Mouse (Mus musculus) kidney, adult 2 months (tissue): ENCODE results near the gene Plscr1. TPM values are rescaled to one million over a fixed set of nuclear protein-coding genes. Genes with fewer than 3 reads are reported as not detected.

ENCODE experiments used
- DNase-seq: peaks from one replicate; pipeline ENCODE4 v3.0.0; 2021
- H3K27ac ChIP-seq: fragments of 200-500 bp; 2 replicates; pipeline ENCODE4 v1.5.1; 2012; ENCODE audit warnings: low read depth, low read length, control low read depth, inconsistent platforms; ENCODE audit not compliant: insufficient read depth
- H3K27me3 ChIP-seq: fragments of 200-500 bp; replicated peaks from 2 replicates; pipeline ENCODE4 v1.6.1; 2012; ENCODE audit warnings: mild to moderate bottlenecking, moderate library complexity, low read length, inconsistent platforms; ENCODE audit not compliant: control insufficient read depth, insufficient read depth
- H3K36me3 ChIP-seq: fragments of 200-500 bp; 2 replicates; pipeline ENCODE4 v1.6.1; 2012; ENCODE audit warnings: mild to moderate bottlenecking, moderate library complexity, low read length, inconsistent platforms; ENCODE audit not compliant: control insufficient read depth, insufficient read depth
- H3K4me1 ChIP-seq: fragments of 200-500 bp; 2 replicates; pipeline ENCODE4 v1.6.1; 2011; ENCODE audit warnings: low read length; ENCODE audit not compliant: control insufficient read depth, insufficient read depth
- H3K4me3 ChIP-seq: fragments of 200-500 bp; 2 replicates; pipeline ENCODE4 v1.5.1; 2011; ENCODE audit warnings: mild to moderate bottlenecking, low read depth, low read length, control low read depth; ENCODE audit not compliant: insufficient read depth
- CTCF ChIP-seq: fragments of 200-500 bp; conservative IDR thresholded peaks from 2 replicates; pipeline ENCODE4 v1.5.1; 2011; ENCODE audit warnings: low read depth, mild to moderate bottlenecking, control low read depth, low read length, moderate library complexity, mixed read lengths; ENCODE audit not compliant: insufficient read depth, insufficient read length
- POLR2A ChIP-seq: fragments of 200-500 bp; IDR thresholded peaks from one replicate; pipeline ENCODE4 v1.6.1; 2011; ENCODE audit warnings: low read depth, low read length, control low read depth
- WGBS: fragments of 180-500 bp; shearing (Covaris S2); methylation state at CpG from one replicate; pipeline ENCODE4 v1.1.7; 2018; 5-methylcytosine and 5-hydroxymethylcytosine counted together
- polyA plus RNA-seq: library from polyadenylated mRNA; depleted of rRNA; stranded (reverse); fragments of >200 nt; gene quantifications from 2 replicates; pipeline ENCODE4 v1.2.3, GENCODE M21; 2012

Gene Plscr1
- polyA plus RNA-seq, 1 experiment, result 21.7 TPM

- WGBS, result 34% methylated on average over 2 of the region's 2 CpGs
- peaks cover 7% of the 10 kb centered on the region; the same call in 1 of the 2 replicates for H3K4me1 ChIP-seq
- H3K4me3 ChIP-seq, result no peak overlapping the region
- peaks cover 25% of the 10 kb centered on the region for H3K36me3 ChIP-seq
- no peak for TF ChIP-seq CTCF
- no peak for TF ChIP-seq POLR2A
- H3K27me3 ChIP-seq, result no peaks in the 10 kb centered on the region
- H3K27ac ChIP-seq, result peak overlapping the region; percentile 63; the same call in 1 of the 2 replicates
- DNase-seq, result peak; percentile 67
Observed at GRCm38 (mm10) chr9:92292169-92292568, 42.6 kb downstream of the Plscr1 start.

- Histone ChIP-seq H3K27ac (peak overlapping the region; percentile 38; the same call in 1 of the 2 replicates), H3K36me3 (peaks cover 21% of the 10 kb centered on the region), H3K27me3 (no peaks in the 10 kb centered on the region), H3K4me1 (peaks cover 4% of the 10 kb centered on the region; the same call in 1 of the 2 replicates), H3K4me3 (no peak overlapping the region)
- DNase-seq, result no peak
- TF ChIP-seq POLR2A (no peak), CTCF (no peak)
- WGBS, result 27% methylated on average over 3 of the region's 3 CpGs
Observed at GRCm38 (mm10) chr9:92292922-92293321, 43.4 kb downstream of the Plscr1 start.

DNA sequence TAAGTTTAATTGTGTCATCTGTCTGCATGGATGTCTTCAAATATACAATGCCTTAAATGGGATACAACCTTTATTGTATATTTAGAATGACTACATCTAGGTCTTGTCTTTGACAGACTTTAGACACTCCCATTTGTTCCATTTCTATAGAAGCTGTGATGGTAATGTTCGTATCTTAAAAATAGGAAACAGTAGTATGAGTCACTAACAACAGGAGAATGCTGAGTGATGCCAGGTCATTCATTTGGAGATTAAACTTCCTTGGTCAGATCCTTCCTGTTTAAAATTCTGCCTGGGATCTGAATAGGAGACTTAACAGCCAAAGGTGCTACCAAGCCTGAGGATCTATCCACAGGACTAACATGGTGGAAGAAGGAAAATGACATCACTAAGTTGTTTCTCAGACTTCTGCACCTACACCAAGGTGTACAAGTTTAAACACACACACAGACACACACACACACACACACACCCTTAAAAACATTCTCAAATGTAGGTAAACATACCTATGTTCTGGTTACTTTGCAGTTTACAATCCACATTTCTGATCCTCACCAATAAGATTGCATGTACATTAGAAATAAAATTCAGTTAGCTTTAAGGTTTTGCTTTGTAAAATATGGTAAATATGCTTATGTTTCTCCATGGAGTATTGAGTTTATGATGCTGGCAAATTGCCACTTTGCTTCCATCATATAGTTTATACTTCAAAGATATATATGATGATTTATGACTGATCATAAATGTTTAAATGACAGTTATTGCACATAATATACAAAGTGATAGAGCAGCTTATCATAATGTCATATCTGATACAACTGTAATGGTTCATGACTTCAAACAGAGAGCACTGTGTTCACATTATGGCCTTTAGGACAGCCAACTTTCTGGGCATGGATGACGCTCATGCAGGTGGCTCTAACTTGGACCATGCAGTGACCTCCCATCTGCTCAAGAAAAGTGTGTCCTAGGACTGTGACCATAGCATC is 44.3 kb downstream of the Plscr1 start:
- H3K4me1 ChIP-seq, result peaks cover 11% of the 10 kb centered on the region; the same call in 1 of the 2 replicates
- H3K27ac ChIP-seq, result no peak overlapping the region
- no peaks in the 10 kb centered on the region for H3K27me3 ChIP-seq
- DNase-seq, result no peak
- WGBS, result 81% methylated on average over 2 of the region's 2 CpGs
- H3K4me3 ChIP-seq, result no peak overlapping the region
- H3K36me3 ChIP-seq, result peaks cover 22% of the 10 kb centered on the region
- TF ChIP-seq CTCF (no peak), POLR2A (no peak)

DNA sequence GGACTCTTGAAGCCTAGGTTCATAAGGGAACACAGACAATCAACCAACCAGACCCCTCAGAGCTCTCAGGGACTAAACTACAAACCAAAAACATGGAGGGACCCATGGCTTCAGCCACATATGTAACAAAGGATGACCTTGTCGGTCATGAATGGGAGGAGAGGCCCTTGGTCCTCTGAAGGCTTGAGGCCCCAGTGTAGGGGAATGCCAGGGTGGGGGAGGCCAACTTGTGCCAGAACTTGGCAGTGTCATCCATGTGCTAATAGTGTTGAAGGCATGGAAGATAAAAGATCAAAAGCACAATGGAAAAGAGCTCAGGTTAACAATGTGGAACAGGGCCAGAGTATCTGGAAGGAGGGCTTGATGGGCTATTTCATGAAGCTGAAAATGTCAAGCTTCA is 48.7 kb downstream of the Plscr1 start:
- H3K27ac ChIP-seq, result peak overlapping the region; percentile 88
- 49% methylated on average over 1 of the region's 1 CpGs for WGBS
- H3K4me3 ChIP-seq, result no peak overlapping the region
- H3K27me3 ChIP-seq, result no peaks in the 10 kb centered on the region
- TF ChIP-seq POLR2A (no peak), CTCF (no peak)
- H3K36me3 ChIP-seq, result peaks cover 20% of the 10 kb centered on the region
- no peak for DNase-seq
- peaks cover 10% of the 10 kb centered on the region; the same call in 1 of the 2 replicates for H3K4me1 ChIP-seq

GRCm38 (mm10) chr9:92301213-92301612 is 51.7 kb downstream of the Plscr1 start:
- no peak for DNase-seq
- no peak for TF ChIP-seq CTCF
- TF ChIP-seq POLR2A, result no peak
- peaks cover 18% of the 10 kb centered on the region for H3K36me3 ChIP-seq
- H3K4me1 ChIP-seq, result peaks cover 12% of the 10 kb centered on the region; the same call in 1 of the 2 replicates
- H3K27me3 ChIP-seq, result no peaks in the 10 kb centered on the region
- no peak overlapping the region for H3K4me3 ChIP-seq
- H3K27ac ChIP-seq, result no peak overlapping the region
- WGBS, result 42% methylated on average over 3 of the region's 3 CpGs

- 51% methylated on average over 8 of the region's 8 CpGs for WGBS
- TF ChIP-seq CTCF (no peak), POLR2A (no peak)
- DNase-seq, result no peak
- Histone ChIP-seq H3K4me3 (no peak overlapping the region), H3K36me3 (peaks cover 8% of the 10 kb centered on the region), H3K27me3 (no peaks in the 10 kb centered on the region), H3K4me1 (peaks cover 6% of the 10 kb centered on the region; the same call in 1 of the 2 replicates), H3K27ac (no peak overlapping the region)
Observed at GRCm38 (mm10) chr9:92305075-92305474, 55.5 kb downstream of the Plscr1 start.

DNA sequence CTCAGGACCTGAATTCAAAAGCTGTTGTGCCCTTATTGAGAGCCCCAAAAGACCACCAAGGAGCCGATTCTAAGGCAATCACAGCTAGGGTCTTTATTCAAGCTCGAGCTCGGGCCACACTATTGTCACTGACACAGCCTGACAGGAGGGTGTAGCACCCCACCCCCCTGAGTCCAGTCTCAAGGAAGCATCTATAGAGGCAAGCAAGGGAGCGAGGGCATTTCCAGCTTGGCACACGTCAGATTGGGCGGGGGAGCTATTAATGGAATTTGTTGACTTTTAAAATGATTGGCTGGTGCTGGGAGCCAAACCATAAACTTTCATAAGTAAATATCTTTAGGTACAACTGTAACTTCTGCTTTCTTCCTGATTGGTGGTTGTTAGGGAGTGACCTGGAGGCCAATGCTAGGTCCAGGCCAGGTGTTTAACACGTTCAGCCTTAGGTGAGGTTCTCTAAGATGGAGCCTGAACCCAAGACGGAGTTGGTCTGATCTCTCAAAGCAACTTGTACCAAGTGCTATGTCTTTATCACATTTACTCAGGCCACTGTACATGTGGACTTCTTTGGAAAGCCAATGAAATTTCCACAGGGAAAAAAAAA is 56.2 kb downstream of the Plscr1 start:
- no peak for DNase-seq
- peaks cover 4% of the 10 kb centered on the region; the same call in 1 of the 2 replicates for H3K4me1 ChIP-seq
- no peaks in the 10 kb centered on the region for H3K27me3 ChIP-seq
- TF ChIP-seq CTCF (no peak), POLR2A (no peak)
- H3K36me3 ChIP-seq, result peaks cover 5% of the 10 kb centered on the region
- WGBS, result 83% methylated on average over 8 of the region's 8 CpGs
- no peak overlapping the region for H3K4me3 ChIP-seq
- no peak overlapping the region for H3K27ac ChIP-seq
